Mouse (Mus musculus) heart, embryonic 11.5 days (tissue): ENCODE results near the gene Acaca. TPM values are rescaled to one million over a fixed set of nuclear protein-coding genes. Genes with fewer than 3 reads are reported as not detected.

Source experiments
- ATAC-seq: fragments of 200-750 bp; cut with Nextera tagmentation; replicated peaks from 2 replicates; pipeline ENCODE4 v1.8.0; 2017; ENCODE audit warnings: moderate library complexity; ENCODE audit not compliant: insufficient number of reproducible peaks, low FRiP score, low TSS enrichment
- H3K27ac ChIP-seq: fragments of 300-500 bp; sonication (generic); 2 replicates; pipeline ENCODE4 v1.5.1; 2014; ENCODE audit warnings: mild to moderate bottlenecking, low read depth, low read length
- H3K27me3 ChIP-seq: fragments of 300-500 bp; sonication (generic); 2 replicates; pipeline ENCODE4 v1.6.1; 2014; ENCODE audit warnings: mild to moderate bottlenecking, low read length, mixed read lengths; ENCODE audit not compliant: control insufficient read depth, insufficient read depth
- H3K36me3 ChIP-seq: fragments of 300-500 bp; sonication (generic); 2 replicates; pipeline ENCODE4 v1.6.1; 2014; ENCODE audit warnings: mild to moderate bottlenecking, low read length, moderate library complexity, mixed read lengths; ENCODE audit not compliant: control insufficient read depth, insufficient read depth
- H3K4me1 ChIP-seq: fragments of 300-500 bp; sonication (generic); 2 replicates; pipeline ENCODE4 v1.6.1; 2014; ENCODE audit warnings: low read length; ENCODE audit not compliant: control insufficient read depth, insufficient read depth
- H3K4me2 ChIP-seq: fragments of 300-500 bp; sonication (generic); 2 replicates; pipeline ENCODE4 v1.6.1; 2014; ENCODE audit warnings: mild to moderate bottlenecking, moderate library complexity
- H3K4me3 ChIP-seq: fragments of 300-500 bp; sonication (generic); 2 replicates; pipeline ENCODE4 v1.5.1; 2014; ENCODE audit warnings: low read depth, low read length
- H3K9ac ChIP-seq: fragments of 300-500 bp; sonication (generic); 2 replicates; pipeline ENCODE4 v1.6.1; 2014; ENCODE audit warnings: mild to moderate bottlenecking, low read depth, low read length, moderate library complexity
- H3K9me3 ChIP-seq: fragments of 300-500 bp; sonication (generic); replicated peaks from 2 replicates; pipeline ENCODE4 v1.6.1; 2016; ENCODE audit warnings: low read length; ENCODE audit not compliant: control insufficient read depth
- WGBS: fragments of 180-500 bp; shearing (Covaris S2); extraction: QIAGEN DNeasy Blood & Tissue Kit; methylation state at CpG from one replicate; pipeline ENCODE4 v1.1.7; 2014; ENCODE audit not compliant: insufficient replicate concordance; 5-methylcytosine and 5-hydroxymethylcytosine counted together
- polyA plus RNA-seq: library from polyadenylated mRNA; unstranded; fragments of >200 nt; fragmentation: Nextera tagmentation; extraction: Ambion mirVana; gene quantifications from 2 replicates; pipeline ENCODE4 v1.2.1, GENCODE M21; 2014

Gene Acaca
- polyA plus RNA-seq, 1 experiment from 2014 or later = 12.1 TPM

DNA sequence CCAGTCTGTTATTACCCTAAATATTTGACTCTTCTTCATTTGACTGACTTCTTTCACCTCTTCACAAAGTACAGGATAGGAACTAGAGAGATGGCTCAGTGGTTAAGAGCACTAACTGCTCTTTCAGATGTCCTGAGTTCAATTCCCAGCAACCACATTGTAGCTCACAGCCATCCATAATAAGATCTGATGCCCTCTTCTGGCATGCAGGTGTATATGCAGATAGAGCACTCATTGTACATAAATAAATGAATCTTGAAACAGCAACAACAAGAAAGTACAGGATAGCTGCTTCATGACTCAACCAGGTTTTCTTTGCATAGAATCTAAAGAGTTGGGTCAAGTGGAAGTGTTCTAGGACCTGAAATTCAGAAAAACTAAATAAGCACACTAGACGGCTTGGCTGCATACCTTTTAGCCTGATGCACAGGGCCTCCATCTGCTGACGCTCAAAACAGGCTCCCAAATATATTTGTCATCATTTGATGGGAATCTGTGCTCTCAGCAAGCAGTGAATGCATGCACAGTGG, 4.9 kb downstream of the Acaca start:
- Histone ChIP-seq H3K27ac (no peak overlapping the region), H3K36me3 (no peaks in the 10 kb centered on the region), H3K4me3 (no peak overlapping the region), H3K9ac (no peak overlapping the region), H3K4me2 (no peak overlapping the region), H3K9me3 (no peaks in the 10 kb centered on the region), H3K27me3 (no peaks in the 10 kb centered on the region), H3K4me1 (peaks cover 3% of the 10 kb centered on the region; the same call in 1 of the 2 replicates)
- ATAC-seq = no peak
- WGBS = 91% methylated on average over 2 of the region's 2 CpGs

DNA sequence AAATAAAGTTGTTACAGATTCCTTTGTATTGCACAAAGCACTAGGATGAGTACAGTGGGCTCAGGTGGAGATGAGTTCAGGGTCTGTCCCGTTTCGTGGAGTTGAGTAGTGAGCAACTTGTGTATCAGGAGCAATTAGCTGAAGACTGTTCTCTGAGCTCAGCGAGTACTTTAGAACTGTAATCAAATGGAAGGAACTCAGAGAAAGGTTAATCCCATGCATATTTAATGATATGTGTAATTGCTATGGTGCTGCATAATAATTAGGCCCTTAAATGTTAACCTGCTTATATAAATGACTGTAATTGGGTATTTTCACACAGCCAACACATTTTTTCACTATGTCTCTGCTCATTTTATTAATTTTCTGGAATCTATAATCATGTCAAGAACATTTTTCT, 7.0 kb downstream of the Acaca start:
- no peak for ATAC-seq
- no peaks in the 10 kb centered on the region for H3K27me3 ChIP-seq
- no peaks in the 10 kb centered on the region for H3K4me1 ChIP-seq
- H3K27ac ChIP-seq = no peak overlapping the region
- no peaks in the 10 kb centered on the region for H3K9me3 ChIP-seq
- no peak overlapping the region for H3K4me2 ChIP-seq
- H3K36me3 ChIP-seq = no peaks in the 10 kb centered on the region
- H3K4me3 ChIP-seq = no peak overlapping the region
- no peak overlapping the region for H3K9ac ChIP-seq
- 84% methylated on average over 3 of the region's 3 CpGs for WGBS

DNA sequence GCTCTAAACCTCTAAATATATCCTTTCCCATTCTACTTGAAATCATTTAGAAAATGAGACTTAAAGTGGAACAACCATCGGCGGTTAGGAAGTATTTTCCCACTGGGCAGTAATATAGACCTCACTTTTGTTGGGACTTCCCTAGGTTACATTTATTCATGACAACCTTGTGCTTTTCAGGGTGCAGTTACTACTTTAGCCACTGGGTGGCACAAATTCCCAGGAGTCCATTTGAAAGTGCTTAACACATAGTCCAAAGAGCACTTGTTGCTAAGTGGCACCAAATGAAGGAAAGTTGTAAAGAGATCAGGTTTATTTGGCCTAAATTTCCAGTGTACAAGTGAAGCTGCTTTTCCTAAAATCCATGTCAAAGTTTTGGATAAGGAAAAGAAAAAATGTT, 12.3 kb downstream of the Acaca start:
- H3K4me2 ChIP-seq = no peak overlapping the region
- no peaks in the 10 kb centered on the region for H3K9me3 ChIP-seq
- H3K27ac ChIP-seq = no peak overlapping the region
- no peaks in the 10 kb centered on the region for H3K36me3 ChIP-seq
- no peak overlapping the region for H3K9ac ChIP-seq
- H3K4me1 ChIP-seq = no peaks in the 10 kb centered on the region
- H3K27me3 ChIP-seq = no peaks in the 10 kb centered on the region; the same call in 1 of the 2 replicates
- no peak overlapping the region for H3K4me3 ChIP-seq
- ATAC-seq = no peak
- 41% methylated on average over 2 of the region's 2 CpGs for WGBS

DNA sequence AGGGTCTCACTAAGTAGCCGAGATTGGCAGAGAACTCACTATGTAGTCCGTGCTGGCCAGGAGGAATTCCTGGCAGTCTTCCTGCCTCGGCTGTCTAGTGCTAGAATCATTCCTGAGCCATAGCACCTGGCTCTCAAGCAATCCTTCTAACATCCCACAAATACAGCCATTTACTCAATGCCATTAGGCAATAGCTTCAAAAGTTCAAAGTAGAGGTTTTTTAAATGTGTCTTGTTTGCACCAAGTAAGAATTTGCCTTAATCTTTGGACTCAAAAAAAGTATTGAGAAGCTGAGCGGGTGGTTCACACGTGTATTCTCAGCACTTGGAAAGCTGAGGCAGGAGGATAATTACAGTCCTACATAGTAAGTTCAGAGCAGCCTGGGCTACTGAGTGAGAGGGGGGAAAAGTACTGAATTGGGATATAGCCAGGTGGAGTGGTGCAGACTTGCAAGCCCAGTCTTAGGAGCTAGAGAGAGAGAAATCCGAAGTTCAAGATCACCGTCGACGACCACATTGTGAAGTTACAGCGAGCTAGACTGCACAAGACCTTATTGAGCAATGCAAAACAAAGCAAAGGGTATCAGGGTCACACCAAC, 15.8 kb downstream of the Acaca start:
- Histone ChIP-seq H3K4me2 (no peak overlapping the region), H3K4me1 (no peaks in the 10 kb centered on the region)
- no peak for ATAC-seq

DNA sequence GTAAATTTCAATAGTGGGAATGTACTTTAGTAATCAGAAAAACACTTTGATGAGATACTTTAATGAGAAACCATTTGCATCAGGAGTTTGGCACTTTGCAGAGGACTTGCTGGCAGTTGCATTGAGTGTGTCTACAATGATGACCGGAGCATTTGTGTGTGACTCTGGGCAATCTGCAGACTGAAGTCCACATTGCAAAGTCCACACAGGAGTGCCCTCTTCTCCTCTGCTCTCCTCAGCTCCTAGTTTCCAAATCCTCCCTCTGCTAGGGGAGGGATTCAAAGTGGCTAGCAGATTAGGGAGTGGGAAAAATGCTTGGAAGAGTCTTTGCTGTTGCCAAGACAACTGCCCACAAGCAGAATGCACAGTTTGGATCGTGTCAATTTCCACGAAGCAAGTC, 16.6 kb downstream of the Acaca start:
- no peak for ATAC-seq
- H3K4me2 ChIP-seq = no peak overlapping the region
- H3K4me3 ChIP-seq = no peak overlapping the region
- H3K9ac ChIP-seq = no peak overlapping the region
- no peak overlapping the region for H3K27ac ChIP-seq
- no peaks in the 10 kb centered on the region for H3K36me3 ChIP-seq
- WGBS = 70% methylated on average over 3 of the region's 3 CpGs
- H3K27me3 ChIP-seq = no peaks in the 10 kb centered on the region; the same call in 1 of the 2 replicates
- no peaks in the 10 kb centered on the region for H3K9me3 ChIP-seq
- H3K4me1 ChIP-seq = no peaks in the 10 kb centered on the region

More for the DNA sequence above, 15.8 kb downstream of the Acaca start:
- no peaks in the 10 kb centered on the region for H3K9me3 ChIP-seq
- WGBS = 72% methylated on average over 10 of the region's 10 CpGs
- no peaks in the 10 kb centered on the region; the same call in 1 of the 2 replicates for H3K27me3 ChIP-seq
- H3K4me3 ChIP-seq = no peak overlapping the region
- no peak overlapping the region for H3K27ac ChIP-seq
- H3K9ac ChIP-seq = no peak overlapping the region
- H3K36me3 ChIP-seq = no peaks in the 10 kb centered on the region

DNA sequence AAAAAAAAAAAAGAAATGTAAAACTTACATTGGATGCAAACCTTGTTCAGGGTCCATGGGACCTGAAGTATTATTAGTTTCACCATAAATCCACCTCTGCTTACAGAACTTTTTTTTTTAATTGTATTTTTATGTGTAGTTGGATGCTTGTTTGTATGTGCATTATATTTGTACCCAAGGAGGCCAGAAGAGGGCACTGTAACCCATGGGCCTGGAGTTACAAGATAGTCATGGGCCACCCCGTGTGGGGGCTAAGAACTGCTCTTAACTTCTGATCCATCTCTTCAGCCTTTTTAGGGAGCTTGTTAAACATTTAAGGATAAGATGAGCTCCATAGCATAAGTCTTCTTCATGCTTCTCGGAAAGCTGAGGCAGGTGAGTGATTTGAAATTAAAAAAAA, 21.4 kb downstream of the Acaca start:
- 67% methylated on average over 2 of the region's 2 CpGs for WGBS
- no peak overlapping the region for H3K9ac ChIP-seq
- no peaks in the 10 kb centered on the region for H3K36me3 ChIP-seq
- H3K27ac ChIP-seq = no peak overlapping the region
- no peak overlapping the region for H3K4me2 ChIP-seq
- no peaks in the 10 kb centered on the region for H3K9me3 ChIP-seq
- ATAC-seq = no peak
- H3K4me3 ChIP-seq = no peak overlapping the region
- H3K4me1 ChIP-seq = no peaks in the 10 kb centered on the region
- no peaks in the 10 kb centered on the region for H3K27me3 ChIP-seq

DNA sequence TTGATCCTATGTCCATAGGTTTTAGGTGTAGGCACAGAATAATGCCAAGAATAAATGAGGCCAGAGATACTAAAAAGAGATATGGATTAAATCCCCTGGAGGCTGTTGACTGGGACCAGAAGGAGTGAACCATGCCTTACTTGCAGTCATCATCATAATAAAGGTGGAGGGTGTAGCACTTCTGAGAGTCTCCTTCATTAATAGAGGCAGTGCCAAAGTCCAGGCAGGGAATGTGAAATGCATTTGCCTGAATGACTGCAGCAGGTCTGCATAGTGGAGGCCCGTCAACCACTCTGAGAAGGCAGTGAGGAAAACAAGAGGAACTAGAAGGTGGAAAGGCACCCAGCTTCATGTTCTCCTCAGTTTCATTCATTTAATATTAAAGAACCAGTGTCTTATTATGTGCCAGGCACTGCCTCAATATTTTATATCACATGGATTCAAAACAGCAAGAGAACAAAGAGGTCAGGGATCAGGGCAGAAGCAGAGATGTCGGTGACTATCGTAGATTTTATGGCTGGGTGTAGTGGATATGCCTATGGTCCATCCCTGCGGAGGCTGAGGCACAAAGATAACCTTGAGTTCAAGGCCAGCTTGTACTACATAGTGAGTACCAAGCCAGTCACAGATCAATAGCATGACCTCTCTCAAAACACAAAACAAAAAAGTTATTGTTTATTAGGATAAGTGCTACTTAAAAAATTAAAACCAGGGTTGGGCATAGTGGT, 27.2 kb downstream of the Acaca start:
- WGBS = 82% methylated on average over 4 of the region's 4 CpGs
- Histone ChIP-seq H3K27me3 (no peaks in the 10 kb centered on the region), H3K36me3 (no peaks in the 10 kb centered on the region), H3K9me3 (no peaks in the 10 kb centered on the region), H3K9ac (no peak overlapping the region), H3K4me2 (no peak overlapping the region), H3K4me3 (no peak overlapping the region), H3K27ac (no peak overlapping the region), H3K4me1 (no peaks in the 10 kb centered on the region)
- ATAC-seq = no peak

DNA sequence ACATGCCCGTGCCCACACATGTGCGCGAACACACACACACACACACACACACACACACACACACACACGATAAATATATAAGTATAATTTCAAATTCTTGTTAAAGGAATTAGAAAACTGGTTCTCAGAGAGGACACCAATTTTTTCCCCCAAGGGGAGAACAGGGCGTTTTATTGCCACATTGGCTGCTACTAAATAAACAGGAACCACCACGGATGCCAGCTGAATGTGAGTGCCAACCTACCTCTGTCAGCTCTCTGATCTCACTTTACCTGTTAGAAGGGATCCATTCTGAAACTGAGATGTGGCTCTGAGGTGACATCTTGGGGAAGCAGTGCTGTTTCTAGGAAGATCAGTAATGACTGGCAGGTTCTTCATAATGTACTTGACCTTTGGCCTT, 34.7 kb downstream of the Acaca start:
- H3K27me3 ChIP-seq = no peaks in the 10 kb centered on the region
- WGBS = 78% methylated on average over 6 of the region's 6 CpGs

More for the DNA sequence above, 34.7 kb downstream of the Acaca start:
- Histone ChIP-seq H3K4me2 (no peak overlapping the region), H3K4me1 (no peaks in the 10 kb centered on the region), H3K36me3 (no peaks in the 10 kb centered on the region), H3K9me3 (no peaks in the 10 kb centered on the region), H3K27ac (no peak overlapping the region), H3K4me3 (no peak overlapping the region), H3K9ac (no peak overlapping the region)
- ATAC-seq = no peak
